Mouse (Mus musculus): ENCODE data around the gene Hist1h3e.
"Not testable (repeated sequence)": the region's sequence is repeated elsewhere in the genome, so short reads cannot be mapped to it uniquely, and the experiment has no call there.

The Hist1h3e gene

GRCm38 (mm10) chr13:23561883-23562659 lies at the start of gene Hist1h3e:
Hist1h3e (minus strand) TSS chr13:23562369.
- CTCF ChIA-PET = not testable (repeated sequence)

GRCm38 (mm10) chr13:23611638-23612037 lies 49.5 kb upstream of the Hist1h3e start:
- CTCF ChIA-PET = no interaction called here

- CTCF ChIA-PET = no interaction called here
Measured at GRCm38 (mm10) chr13:23610393-23610792, 48.2 kb upstream of the Hist1h3e start.

- CTCF ChIA-PET = no interaction called here
Measured at GRCm38 (mm10) chr13:23609844-23610243, 47.7 kb upstream of the Hist1h3e start.

GRCm38 (mm10) chr13:23609209-23609608 lies 47.0 kb upstream of the Hist1h3e start:
- CTCF ChIA-PET = interaction anchor here (0.6 to 0.7 kb wide), 2 partner anchors 42 to 44 kb away, joined by 3 to 12 read pairs; no protein-coding TSS in a partner anchor

- CTCF ChIA-PET = no interaction called here
Measured at GRCm38 (mm10) chr13:23605052-23605451, 42.9 kb upstream of the Hist1h3e start.

- CTCF ChIA-PET = interaction anchor here (0.7 kb wide), 1 partner anchor 63 kb away, joined by 3 read pairs; no protein-coding TSS in a partner anchor
Measured at GRCm38 (mm10) chr13:23604452-23604851, 42.3 kb upstream of the Hist1h3e start.

DNA sequence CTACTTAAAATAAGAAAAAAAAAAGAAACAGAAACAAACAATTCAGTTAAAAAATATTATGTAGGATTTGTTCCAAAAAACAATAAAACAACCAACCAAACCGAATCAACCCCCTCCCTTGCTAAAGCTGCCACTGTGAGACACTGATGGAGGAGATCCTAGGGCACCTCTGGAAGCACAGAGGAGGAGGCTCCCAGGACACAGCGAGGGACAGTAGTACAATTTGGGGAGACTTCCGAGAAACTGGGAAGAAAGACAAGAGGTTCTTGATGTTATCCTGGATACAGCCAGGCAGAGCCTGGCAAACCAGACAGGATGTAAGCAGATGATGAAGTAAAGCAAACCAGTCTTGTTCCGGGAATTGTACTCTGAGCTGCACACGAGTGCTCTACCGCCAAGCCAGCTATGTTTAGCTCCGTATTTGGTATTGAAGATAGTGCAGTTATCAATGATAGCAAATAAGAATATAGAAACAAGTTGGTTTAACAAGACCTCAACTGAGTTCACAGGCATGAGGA lies 41.1 kb upstream of the Hist1h3e start:
- CTCF ChIA-PET = interaction anchor here (0.6 to 0.7 kb wide), 2 partner anchors 23 to 1172 kb away, joined by 3 to 4 read pairs; no protein-coding TSS in a partner anchor

- CTCF ChIA-PET = interaction anchor here (0.6 to 1.0 kb wide), 2 partner anchors 85 to 161 kb away, joined by 3 to 4 read pairs; no protein-coding TSS in a partner anchor
Measured at GRCm38 (mm10) chr13:23597957-23598356, 35.8 kb upstream of the Hist1h3e start.

DNA sequence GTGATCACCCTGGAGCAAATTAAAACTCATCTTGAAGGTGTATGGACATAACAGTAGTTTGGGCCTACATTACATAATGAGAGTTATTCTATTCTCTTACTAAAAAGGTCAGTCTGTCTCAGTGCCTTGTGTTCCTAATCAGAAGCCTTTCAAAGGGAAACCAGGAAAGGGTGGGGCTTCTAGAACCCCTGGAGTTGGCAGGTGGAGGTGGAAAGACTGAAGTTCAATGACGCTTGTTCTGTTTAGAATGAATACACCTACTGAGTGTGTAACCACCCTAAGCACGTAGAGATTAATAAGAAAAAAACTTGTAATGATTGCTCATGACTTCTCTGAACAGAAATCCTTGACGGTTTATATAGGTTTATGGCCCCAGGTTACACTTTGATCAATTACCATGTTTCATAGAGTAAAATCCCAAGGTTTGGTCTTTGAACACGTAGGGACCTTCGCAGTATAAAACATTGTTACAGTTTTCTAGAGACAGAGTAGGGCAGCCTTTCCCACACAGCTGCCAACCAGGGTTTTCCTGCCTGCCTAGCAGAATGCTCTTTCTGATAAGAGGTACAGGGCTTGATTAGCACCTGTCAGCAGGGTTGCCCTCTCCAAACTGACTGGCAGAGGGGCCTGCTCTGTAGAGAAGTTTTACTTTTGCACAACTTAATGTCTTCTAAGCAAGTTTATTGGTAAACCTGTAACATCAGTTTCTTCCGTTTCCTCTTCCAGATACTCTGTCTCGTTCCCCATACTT lies 33.6 kb upstream of the Hist1h3e start:
- CTCF ChIA-PET = no interaction called here

GRCm38 (mm10) chr13:23595185-23595584 lies 33.0 kb upstream of the Hist1h3e start:
- CTCF ChIA-PET = no interaction called here

DNA sequence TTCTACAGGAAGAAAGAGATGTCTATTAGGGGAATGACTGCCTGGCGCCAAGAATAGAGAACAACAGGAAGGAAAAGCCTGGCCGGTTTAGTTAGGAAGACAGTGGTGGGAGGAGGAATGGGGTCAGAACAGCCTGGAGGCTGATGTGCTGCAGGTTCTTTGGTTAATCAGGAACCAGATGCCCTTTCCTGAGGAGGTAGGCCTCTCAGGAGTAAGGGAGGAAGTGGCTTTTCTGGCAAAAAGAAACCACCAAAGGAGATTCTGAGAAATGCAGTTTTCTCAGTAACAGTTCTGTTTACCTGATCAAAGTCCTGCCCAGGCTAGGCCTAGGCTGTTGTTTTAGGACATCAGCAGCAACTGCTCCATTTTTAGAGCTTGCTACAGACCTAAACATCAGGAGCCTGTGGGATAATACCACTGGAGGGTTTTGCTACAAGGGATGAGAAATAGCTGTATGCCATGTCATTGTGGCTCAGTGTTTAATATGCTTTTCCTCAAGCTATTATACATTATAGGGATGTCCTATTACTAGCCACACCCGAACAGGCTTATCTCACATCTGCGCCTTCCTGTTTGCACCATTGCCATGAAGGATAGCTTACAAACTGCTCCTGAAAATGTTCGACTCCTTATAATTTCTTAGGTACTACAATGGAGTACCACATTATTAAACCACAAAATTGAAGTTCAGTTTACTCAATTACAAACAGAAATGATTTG lies 31.0 kb upstream of the Hist1h3e start:
- CTCF ChIA-PET = interaction anchor here (0.7 kb wide), 1 partner anchor 124 kb away, joined by 6 read pairs; no protein-coding TSS in a partner anchor

GRCm38 (mm10) chr13:23592614-23593013 lies 30.4 kb upstream of the Hist1h3e start:
- CTCF ChIA-PET = interaction anchor here (0.7 kb wide), 1 partner anchor 125 kb away, joined by 6 read pairs; no protein-coding TSS in a partner anchor

DNA sequence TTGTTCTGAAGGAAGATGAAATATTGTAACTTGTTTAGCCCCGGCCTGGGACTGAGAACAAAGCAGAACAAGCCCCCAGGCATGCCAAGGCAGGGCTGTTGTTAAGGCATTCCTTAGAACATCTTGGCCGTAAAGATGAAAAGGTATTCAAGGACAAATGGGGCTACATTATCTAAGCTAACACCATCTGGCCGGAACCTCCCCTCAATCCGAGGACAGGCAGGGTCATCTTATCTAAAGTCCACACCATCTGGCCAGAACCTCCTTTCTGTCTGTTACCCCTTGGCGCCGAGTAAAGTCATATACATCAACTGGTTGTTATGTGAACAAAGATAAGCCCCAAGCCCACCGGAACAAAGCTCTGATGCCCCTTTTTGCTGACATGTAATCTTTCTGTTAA lies 29.7 kb upstream of the Hist1h3e start:
- CTCF ChIA-PET = not testable (repeated sequence)

- CTCF ChIA-PET = no interaction called here
Measured at GRCm38 (mm10) chr13:23591206-23591605, 29.0 kb upstream of the Hist1h3e start.

GRCm38 (mm10) chr13:23586940-23587225 lies 24.7 kb upstream of the Hist1h3e start:
- CTCF ChIA-PET = interaction anchor here (0.6 kb wide), 1 partner anchor 156 kb away, joined by 11 read pairs; no protein-coding TSS in a partner anchor

DNA sequence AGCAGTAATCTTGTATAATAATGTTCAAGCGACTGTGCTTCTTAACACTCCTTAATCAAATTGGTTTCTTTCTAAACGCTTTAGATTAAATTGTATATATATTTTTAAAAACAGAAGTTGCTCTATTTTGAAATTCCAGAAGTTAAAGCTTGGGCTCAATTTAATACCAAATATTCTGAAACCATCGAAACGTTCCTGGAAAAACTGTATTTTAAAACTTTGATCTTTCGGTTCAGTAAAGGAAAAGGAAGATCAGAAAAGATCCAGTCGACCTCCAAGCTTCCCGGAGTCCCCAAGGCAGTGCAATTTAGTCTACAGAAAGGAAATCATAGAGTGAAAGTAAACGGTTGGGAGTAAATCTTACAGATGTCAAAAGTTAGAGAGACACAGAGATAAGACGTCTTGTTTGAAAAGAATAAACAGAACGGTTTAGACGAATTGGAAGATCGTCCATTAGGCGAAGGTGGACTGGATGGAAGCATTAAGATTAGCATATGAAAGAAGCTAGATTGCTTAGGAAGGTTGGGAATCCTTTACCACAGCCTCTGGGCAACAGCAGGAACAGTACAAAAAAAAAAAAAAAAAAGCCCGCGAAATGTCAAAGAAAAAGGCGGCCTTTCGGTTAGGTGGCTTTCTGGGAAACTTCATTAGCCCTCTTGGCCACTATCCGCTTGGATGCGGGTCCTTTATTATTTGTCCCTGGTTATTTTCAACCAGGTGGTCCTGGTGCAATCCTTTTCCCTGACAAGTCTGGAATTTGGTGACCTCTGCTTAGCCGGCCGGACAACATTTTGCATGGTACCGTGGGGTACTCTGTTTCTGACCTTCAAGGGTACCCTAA lies 24.1 kb upstream of the Hist1h3e start:
- CTCF ChIA-PET = interaction anchor here (0.5 kb wide), 1 partner anchor 1555 kb away, joined by 17 read pairs; no protein-coding TSS in a partner anchor

GRCm38 (mm10) chr13:23585442-23586098 lies 23.4 kb upstream of the Hist1h3e start:
- CTCF ChIA-PET = interaction anchor here (0.5 kb wide), 1 partner anchor 1555 kb away, joined by 17 read pairs; no protein-coding TSS in a partner anchor

GRCm38 (mm10) chr13:23585029-23585441 lies 22.9 kb upstream of the Hist1h3e start:
- CTCF ChIA-PET = no interaction called here

DNA sequence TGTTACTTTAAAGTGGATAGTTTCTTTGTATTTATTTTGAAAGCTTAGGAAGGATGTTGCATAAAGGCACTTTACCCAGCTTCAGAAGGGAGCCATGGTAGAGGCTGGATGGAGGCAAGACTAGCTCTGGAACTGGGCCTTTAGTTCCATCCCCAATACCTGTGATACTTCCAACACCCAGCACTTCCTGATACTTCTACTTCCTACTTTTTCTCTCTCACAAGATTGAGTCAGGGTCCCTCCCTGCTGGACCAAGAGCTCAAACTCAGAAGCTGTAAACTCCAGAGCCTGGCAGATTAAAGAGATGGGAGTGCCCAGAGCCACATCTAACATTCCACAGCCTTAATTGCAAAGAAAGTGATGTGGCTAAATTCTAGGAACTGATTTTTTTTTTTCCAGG lies 22.2 kb upstream of the Hist1h3e start:
- CTCF ChIA-PET = no interaction called here

All from spleen, embryonic (tissue).